Mouse (Mus musculus): ENCODE measurements around the gene Thbs2.
"Not testable (repeated sequence)": the region's sequence is repeated elsewhere in the genome, so short reads cannot be mapped to it uniquely, and the experiment has no call there.

Gene Thbs2

DNA sequence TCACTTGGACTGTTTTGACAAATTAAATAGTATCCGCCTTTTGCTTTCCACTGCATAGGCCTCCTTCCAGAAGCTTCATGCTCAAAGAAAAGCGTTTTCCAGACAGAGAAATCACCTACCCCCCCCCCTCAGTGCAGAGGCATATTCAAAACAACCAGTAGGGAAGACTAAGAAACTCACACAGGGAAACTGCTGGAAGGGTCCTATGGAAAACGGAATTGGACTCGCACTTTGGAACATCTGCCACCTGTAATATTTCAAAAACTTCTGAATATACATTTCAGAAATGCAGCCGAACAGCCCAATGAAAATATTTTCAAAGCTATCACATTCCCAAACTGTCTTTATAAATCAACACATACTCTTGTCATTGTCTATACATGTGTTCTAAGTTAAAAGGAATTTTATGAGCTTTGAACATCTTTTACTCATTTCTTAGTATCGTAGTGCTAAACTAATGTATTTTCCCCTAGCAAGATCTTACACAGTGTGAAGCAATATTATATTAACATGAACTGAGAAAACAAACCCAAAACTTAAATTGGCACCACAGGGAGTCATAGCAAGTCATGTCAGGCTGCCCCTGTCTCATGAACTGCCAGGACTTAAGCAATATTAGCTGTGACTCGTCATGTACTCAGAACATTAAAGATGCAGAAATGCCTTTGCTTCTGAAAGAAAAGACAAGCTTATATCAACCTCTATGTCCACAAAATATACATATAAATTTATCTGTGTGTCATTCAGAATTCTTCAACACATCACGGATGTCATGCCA lies 58.3 kb downstream of the Thbs2 start:
- DNase-seq (ENCODE audit: low read depth, low spot score): no peak

DNA sequence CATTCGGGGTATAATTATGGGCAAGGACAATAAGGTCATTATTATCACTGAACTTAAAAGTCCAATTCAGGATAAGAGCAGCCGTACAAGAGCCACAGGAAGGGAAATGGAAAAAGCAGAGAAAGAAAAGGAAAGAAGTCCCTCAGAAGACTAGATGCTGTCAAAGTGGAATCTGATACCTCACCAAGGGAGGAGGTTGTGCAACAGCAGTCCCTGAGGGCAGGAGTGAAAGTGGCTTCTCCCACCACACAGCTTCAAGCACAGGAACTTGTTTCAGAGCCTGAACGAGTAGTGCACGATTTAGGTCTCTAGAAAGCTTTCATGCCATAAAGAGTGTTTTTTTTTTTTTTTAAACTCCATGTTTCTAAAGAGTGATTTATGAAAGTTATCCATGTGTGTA lies 65.1 kb downstream of the Thbs2 start:
- no peak for DNase-seq (ENCODE audit: low read depth, low spot score)

DNA sequence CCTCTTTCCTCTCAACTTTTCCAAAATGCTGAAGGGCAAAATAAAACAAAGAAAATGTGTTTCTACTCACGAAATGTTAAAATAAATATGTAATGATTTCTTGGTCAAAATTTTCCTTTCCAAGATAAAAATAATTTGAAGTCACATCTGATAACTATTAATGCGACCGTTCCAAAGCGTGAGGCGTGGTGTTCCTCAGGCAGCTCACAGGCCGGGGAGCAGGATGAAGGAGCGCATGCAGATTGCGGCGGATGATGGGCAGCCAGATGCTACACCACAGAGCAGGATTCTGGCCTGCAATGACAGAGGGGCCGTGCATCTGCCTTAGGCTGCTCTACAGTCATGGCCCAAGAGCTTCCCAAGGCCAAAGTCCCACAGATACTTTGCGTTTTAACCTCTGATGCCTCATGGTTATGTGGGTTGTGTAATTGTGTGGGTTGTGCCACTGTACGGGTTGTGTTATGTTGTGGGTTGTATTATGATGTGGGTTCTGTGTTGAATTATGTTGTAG lies 66.2 kb downstream of the Thbs2 start:
- DNase-seq (ENCODE audit: low read depth, low spot score): no peak

DNA sequence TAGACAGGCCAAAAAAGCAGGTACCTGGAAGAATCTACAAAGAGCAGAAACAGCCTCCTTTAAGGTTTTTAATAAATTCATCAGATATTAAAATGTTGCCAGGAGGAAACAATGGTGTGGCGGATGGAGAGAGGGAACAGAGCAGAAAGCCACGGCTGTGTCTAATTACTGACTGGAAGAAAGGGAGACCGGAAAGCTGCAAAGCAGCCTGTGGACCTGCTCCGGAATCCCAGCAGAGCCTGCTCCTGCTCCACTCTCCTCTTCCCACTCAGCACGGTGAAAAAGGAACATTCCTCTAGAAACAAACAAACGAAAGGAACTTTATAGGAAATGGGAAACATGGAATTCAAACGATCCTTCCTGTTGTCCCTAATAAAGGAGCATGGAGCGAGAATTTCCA lies 69.6 kb downstream of the Thbs2 start:
- DNase-seq (ENCODE audit: low read depth, low spot score): peak; percentile 37

DNA sequence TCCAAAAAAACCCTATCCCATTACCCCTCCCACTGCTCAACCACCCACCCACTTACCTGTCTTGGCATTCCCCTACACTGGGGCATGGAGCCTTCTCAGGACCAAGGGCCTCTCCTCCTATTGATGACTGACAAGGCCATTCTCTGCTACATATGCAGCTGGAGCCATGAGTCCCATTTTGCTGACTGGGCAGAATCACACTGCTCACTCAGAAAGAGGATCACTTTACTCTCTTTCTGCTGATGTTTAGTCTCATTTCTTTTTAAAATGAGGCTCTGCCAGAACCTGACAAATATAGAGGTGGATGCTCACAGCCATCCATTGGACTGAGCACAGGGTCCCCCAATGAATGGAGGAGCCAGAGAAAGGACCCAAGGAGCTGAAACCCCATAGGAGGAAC lies 73.0 kb downstream of the Thbs2 start:
- DNase-seq (ENCODE audit: low read depth, low spot score): not testable (repeated sequence)

DNA sequence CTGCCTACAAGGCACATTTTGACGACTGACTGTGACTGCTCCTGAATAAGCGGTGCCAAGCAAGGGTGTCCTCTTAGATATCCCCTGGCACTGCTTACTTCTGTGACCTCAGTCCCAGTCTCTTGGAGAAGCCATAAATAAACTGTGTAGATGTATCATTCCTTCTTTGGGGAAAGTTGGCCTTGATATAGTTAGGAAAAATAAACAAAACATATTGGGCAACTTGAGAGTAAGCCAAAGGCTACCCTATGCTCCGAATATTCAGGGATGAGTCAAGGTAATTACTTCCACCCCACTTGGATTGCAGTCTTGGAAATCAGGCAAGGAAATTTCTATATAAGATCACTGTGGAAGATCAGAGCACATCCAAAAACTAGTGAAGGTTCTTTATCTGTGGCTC lies 74.0 kb downstream of the Thbs2 start:
- no peak for DNase-seq (ENCODE audit: low read depth, low spot score)

DNA sequence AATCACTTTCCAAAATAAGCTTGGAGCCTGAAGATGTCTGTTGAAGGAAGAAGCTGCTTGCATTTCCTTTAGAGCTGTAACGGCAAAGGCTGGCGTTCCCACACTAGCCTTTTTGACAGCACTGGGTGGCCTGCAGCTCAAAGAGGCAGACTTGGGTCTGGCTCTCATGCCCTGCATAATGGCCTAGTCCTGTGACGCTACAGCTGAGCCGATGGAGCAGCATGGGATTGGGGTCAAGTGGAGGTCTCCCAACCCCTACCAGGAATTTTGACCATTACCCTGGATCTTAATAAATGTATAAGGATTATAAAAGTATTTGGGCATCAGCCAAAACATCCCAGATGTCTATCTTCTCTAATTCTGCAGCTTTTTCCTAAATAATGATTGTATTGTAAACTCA lies 75.0 kb downstream of the Thbs2 start:
- no peak for DNase-seq (ENCODE audit: low read depth, low spot score)
